Mouse (Mus musculus) neural tube, embryonic 11.5 days (tissue): ENCODE results near the gene Proser1. TPM values are rescaled to one million over a fixed set of nuclear protein-coding genes. Genes with fewer than 3 reads are reported as not detected.

Experiments used
- polyA plus RNA-seq: library from polyadenylated mRNA; unstranded; fragments of >200 nt; fragmentation: Nextera tagmentation; extraction: Ambion mirVana; gene quantifications from 2 replicates; pipeline ENCODE4 v1.2.1, GENCODE M21; 2014

Proser1 gene
- polyA plus RNA-seq, 1 experiment from 2014 or later: 23.8 TPM

Other genes starting within 250 kb of the Proser1 start
- gene Nhlrc3, start 334 bp upstream of the Proser1 start, polyA plus RNA-seq: 9.4 and 10.3 TPM in 2 replicates
- not detected in 2 replicates for gene Stoml3, start 25.0 kb downstream of the Proser1 start, polyA plus RNA-seq
- gene Frem2, start 193.7 kb downstream of the Proser1 start, polyA plus RNA-seq: 2.9 and 3.5 TPM in 2 replicates